Comparison of ENCODE assay signal across 8 mouse cellular contexts in genomic region chr11:51999611-52000289, GRCm38 (mm10). TPM values are rescaled to one million over a fixed set of nuclear protein-coding genes. Genes with fewer than 3 reads are reported as not detected.
DNase-seq lines count a peak whose midpoint lies in the region; ATAC-seq lines count a peak whose summit lies in the region.

No protein-coding gene starts in this region.

- no peaks in the 10 kb centered on the region for H3K9me3 ChIP-seq in intestine, embryonic 15.5 days
- no peaks in the 10 kb centered on the region for H3K9me3 ChIP-seq in limb, embryonic 15.5 days
- H3K9me3 ChIP-seq in midbrain, embryonic 15.5 days, result no peaks in the 10 kb centered on the region
- no peaks in the 10 kb centered on the region for H3K9me3 ChIP-seq in stomach, embryonic 15.5 days

- peak overlapping the region; percentile 96 for H3K27ac ChIP-seq in intestine, embryonic 15.5 days
- peak overlapping the region; percentile 99 for H3K27ac ChIP-seq in limb, embryonic 15.5 days
- peak overlapping the region; percentile 98 for H3K27ac ChIP-seq in midbrain, embryonic 15.5 days
- peak overlapping the region; percentile 98 for H3K27ac ChIP-seq in stomach, embryonic 15.5 days

- no peaks in the 10 kb centered on the region for H3K27me3 ChIP-seq in intestine, embryonic 15.5 days (replicated peaks)
- H3K27me3 ChIP-seq in limb, embryonic 15.5 days, result no peaks in the 10 kb centered on the region
- no peaks in the 10 kb centered on the region for H3K27me3 ChIP-seq in midbrain, embryonic 15.5 days (replicated peaks)
- no peaks in the 10 kb centered on the region for H3K27me3 ChIP-seq in stomach, embryonic 15.5 days (replicated peaks)

- peaks cover 17% of the 10 kb centered on the region for H3K36me3 ChIP-seq in intestine, embryonic 15.5 days
- peaks cover 26% of the 10 kb centered on the region for H3K36me3 ChIP-seq in limb, embryonic 15.5 days
- peaks cover 23% of the 10 kb centered on the region; the same call in 1 of the 2 replicates for H3K36me3 ChIP-seq in midbrain, embryonic 15.5 days (replicated peaks)
- H3K36me3 ChIP-seq in stomach, embryonic 15.5 days, result peaks cover 19% of the 10 kb centered on the region

- H3K4me2 ChIP-seq in intestine, embryonic 15.5 days (replicated peaks), result peak overlapping the region; percentile 75
- peak overlapping the region; percentile 75 for H3K4me2 ChIP-seq in limb, embryonic 15.5 days
- H3K4me2 ChIP-seq in midbrain, embryonic 15.5 days, result peak overlapping the region; percentile 77
- peak overlapping the region; percentile 74 for H3K4me2 ChIP-seq in stomach, embryonic 15.5 days

- ATAC-seq in intestine, embryonic 15.5 days, result peak; percentile 60
- ATAC-seq in limb, embryonic 15.5 days (ENCODE audit: insufficient number of reproducible peaks, low FRiP score, low TSS enrichment, low read depth), result 0 out of 2 replicates have a peak, but pooled peaks have one; percentile 49
- peak; percentile 38 for ATAC-seq in midbrain, embryonic 15.5 days (replicated peaks)
- ATAC-seq in stomach, embryonic 15.5 days (ENCODE audit: insufficient read depth, low FRiP score, low read depth), result peak; percentile 30

- peak overlapping the region; percentile 95 for H3K9ac ChIP-seq in intestine, embryonic 15.5 days
- peak overlapping the region; percentile 90 for H3K9ac ChIP-seq in limb, embryonic 15.5 days
- peak overlapping the region; percentile 96 for H3K9ac ChIP-seq in midbrain, embryonic 15.5 days
- H3K9ac ChIP-seq in stomach, embryonic 15.5 days, result peak overlapping the region; percentile 96

- peaks cover 15% of the 10 kb centered on the region for H3K4me1 ChIP-seq in intestine, embryonic 15.5 days (replicated peaks)
- peaks cover 33% of the 10 kb centered on the region for H3K4me1 ChIP-seq in limb, embryonic 15.5 days
- peaks cover 44% of the 10 kb centered on the region for H3K4me1 ChIP-seq in midbrain, embryonic 15.5 days
- peaks cover 4% of the 10 kb centered on the region; the same call in 1 of the 2 replicates for H3K4me1 ChIP-seq in stomach, embryonic 15.5 days

- DNase-seq in left cerebral cortex, adult 18-20 months (ENCODE audit: low spot score in 2 of 2), result peak; percentile 19 to 20
- DNase-seq in left cerebral cortex, adult 11 months (ENCODE audit: low spot score), result no peak
- peak; percentile 78 for DNase-seq in embryo, embryonic 10.5 days (ENCODE audit: low spot score)
- peak; percentile 88 for DNase-seq in gastrocnemius, postnatal 25 days

- H3K4me3 ChIP-seq in intestine, embryonic 15.5 days (replicated peaks), result peak overlapping the region; percentile 97
- peak overlapping the region; percentile 95 for H3K4me3 ChIP-seq in limb, embryonic 15.5 days
- peak overlapping the region; percentile 91 for H3K4me3 ChIP-seq in midbrain, embryonic 15.5 days
- H3K4me3 ChIP-seq in stomach, embryonic 15.5 days (replicated peaks), result peak overlapping the region; percentile 96

- WGBS in intestine, embryonic 15.5 days, result under 1% methylated on average over 29 of the region's 29 CpGs
- WGBS in limb, embryonic 15.5 days, result under 1% methylated on average over 29 of the region's 29 CpGs
- WGBS in midbrain, embryonic 15.5 days, result under 1% methylated on average over 29 of the region's 29 CpGs
- WGBS in stomach, embryonic 15.5 days, result under 1% methylated on average over 29 of the region's 29 CpGs

RNA-seq across cellular contexts. Expression of gene Ube2b, which starts 0.8 kb away (rescaled TPM):
- 100 to 1,000 TPM; 189 to 191 TPM for total RNA-seq in left cerebral cortex, adult 18-20 months (2021)
- 100 to 1,000 TPM; 347 to 366 TPM for total RNA-seq in gastrocnemius, postnatal 25 days (2021)
- 189 and 212 TPM in 2 replicates for polyA plus RNA-seq in intestine, embryonic 15.5 days (2015; fragmentation: Nextera tagmentation; extraction: Ambion mirVana)
- polyA plus RNA-seq in limb, embryonic 15.5 days (2015; fragmentation: Nextera tagmentation; extraction: Ambion mirVana), result 237 and 241 TPM in 2 replicates
- polyA plus RNA-seq in midbrain, embryonic 15.5 days (2015; fragmentation: Nextera tagmentation; extraction: Ambion mirVana), result 223 and 231 TPM in 2 replicates
- polyA plus RNA-seq in stomach, embryonic 15.5 days (2015; fragmentation: Nextera tagmentation; extraction: Ambion mirVana), result 205 and 213 TPM in 2 replicates

RNA-seq across cellular contexts. Expression of gene Cdkl3, which starts 4.3 kb away (rescaled TPM):
- total RNA-seq in left cerebral cortex, adult 18-20 months (2021), result 10 to 100 TPM; 16.8 to 18.0 TPM
- total RNA-seq in gastrocnemius, postnatal 25 days (2021), result 1 to 10 TPM; 2.0 to 2.4 TPM
- 5.4 and 6.6 TPM in 2 replicates for polyA plus RNA-seq in intestine, embryonic 15.5 days (2015; fragmentation: Nextera tagmentation; extraction: Ambion mirVana)
- 7.2 and 10.2 TPM in 2 replicates for polyA plus RNA-seq in limb, embryonic 15.5 days (2015; fragmentation: Nextera tagmentation; extraction: Ambion mirVana)
- 28.9 and 30.3 TPM in 2 replicates for polyA plus RNA-seq in midbrain, embryonic 15.5 days (2015; fragmentation: Nextera tagmentation; extraction: Ambion mirVana)
- 6.0 and 6.9 TPM in 2 replicates for polyA plus RNA-seq in stomach, embryonic 15.5 days (2015; fragmentation: Nextera tagmentation; extraction: Ambion mirVana)

RNA-seq across cellular contexts. Expression of gene Cdkn2aipnl, which starts 32.3 kb away (rescaled TPM):
- 10 to 100 TPM; 45.7 to 45.8 TPM for total RNA-seq in left cerebral cortex, adult 18-20 months (2021)
- 10 to 100 TPM; 11.9 to 15.9 TPM for total RNA-seq in gastrocnemius, postnatal 25 days (2021)
- 84.7 and 90.3 TPM in 2 replicates for polyA plus RNA-seq in intestine, embryonic 15.5 days (2015; fragmentation: Nextera tagmentation; extraction: Ambion mirVana)
- 79.2 and 83.8 TPM in 2 replicates for polyA plus RNA-seq in limb, embryonic 15.5 days (2015; fragmentation: Nextera tagmentation; extraction: Ambion mirVana)
- 120 and 121 TPM in 2 replicates for polyA plus RNA-seq in midbrain, embryonic 15.5 days (2015; fragmentation: Nextera tagmentation; extraction: Ambion mirVana)
- polyA plus RNA-seq in stomach, embryonic 15.5 days (2015; fragmentation: Nextera tagmentation; extraction: Ambion mirVana), result 82.0 and 89.6 TPM in 2 replicates
